Mouse (Mus musculus) bone marrow, adult 2 months (tissue): ENCODE measurements around the gene 1700056E22Rik. TPM values are rescaled to one million over a fixed set of nuclear protein-coding genes. Genes with fewer than 3 reads are reported as not detected.

ENCODE experiments used
- H3K27ac ChIP-seq: fragments of 200-500 bp; 2 replicates; pipeline ENCODE4 v1.5.1; 2012; ENCODE audit warnings: low read depth, mild to moderate bottlenecking, control low read depth, inconsistent platforms, low read length; ENCODE audit not compliant: control insufficient read depth, poor library complexity, insufficient read depth
- H3K4me1 ChIP-seq: fragments of 200-500 bp; 2 replicates; pipeline ENCODE4 v1.6.1; 2011; ENCODE audit warnings: low read length; ENCODE audit not compliant: control insufficient read depth, insufficient read depth
- H3K4me3 ChIP-seq: fragments of 200-500 bp; replicated peaks from 2 replicates; pipeline ENCODE3; 2011; ENCODE audit warnings: mild to moderate bottlenecking, low read depth, low read length, control low read depth; ENCODE audit not compliant: control insufficient read depth
- CTCF ChIP-seq: fragments of 200-500 bp; IDR thresholded peaks from 2 replicates; pipeline ENCODE4 v1.5.1; 2011; ENCODE audit warnings: low read length, control low read depth; ENCODE audit not compliant: control insufficient read depth, insufficient read depth
- POLR2A ChIP-seq: fragments of 200-500 bp; IDR thresholded peaks from 2 replicates; pipeline ENCODE4 v1.6.1; 2011; ENCODE audit warnings: low read depth, mild to moderate bottlenecking, control low read depth, low read length, borderline replicate concordance; ENCODE audit not compliant: control insufficient read depth
- WGBS: fragments of 180-500 bp; shearing (Covaris S2); methylation state at CpG from one replicate; pipeline ENCODE4 v1.1.7; 2018; 5-methylcytosine and 5-hydroxymethylcytosine counted together
- polyA plus RNA-seq: library from polyadenylated mRNA; stranded (reverse); fragments of >200 nt; gene quantifications from 2 replicates; pipeline ENCODE4 v1.2.4, GENCODE M21; 2011; ENCODE audit warnings: low replicate concordance; ENCODE audit not compliant: missing spikeins, insufficient read depth, insufficient read length

1700056E22Rik gene
- polyA plus RNA-seq, 1 experiment = not detected

- WGBS = 85% methylated on average over 2 of the region's 2 CpGs
- no peak overlapping the region for H3K4me3 ChIP-seq
- TF ChIP-seq POLR2A (no peak), CTCF (no peak)
- H3K4me1 ChIP-seq = no peaks in the 10 kb centered on the region; the same call in 1 of the 2 replicates
- H3K27ac ChIP-seq = no peak overlapping the region
Measured at GRCm38 (mm10) chr1:184002470-184002869, 31.6 kb downstream of the 1700056E22Rik start.

GRCm38 (mm10) chr1:183997207-183997606 lies 36.9 kb downstream of the 1700056E22Rik start:
- 74% methylated on average over 2 of the region's 2 CpGs for WGBS
- no peaks in the 10 kb centered on the region for H3K4me1 ChIP-seq
- no peak overlapping the region for H3K27ac ChIP-seq
- H3K4me3 ChIP-seq = no peak overlapping the region
- TF ChIP-seq POLR2A (no peak), CTCF (no peak)

GRCm38 (mm10) chr1:183991921-183992320 lies 42.2 kb downstream of the 1700056E22Rik start:
- Histone ChIP-seq H3K4me3 (no peak overlapping the region), H3K4me1 (no peaks in the 10 kb centered on the region), H3K27ac (no peak overlapping the region)
- TF ChIP-seq POLR2A = no peak
- TF ChIP-seq CTCF = no peak
- WGBS = 68% methylated on average over 2 of the region's 2 CpGs

- no peak for TF ChIP-seq CTCF
- TF ChIP-seq POLR2A = no peak
- Histone ChIP-seq H3K4me3 (no peak overlapping the region), H3K27ac (no peak overlapping the region), H3K4me1 (no peaks in the 10 kb centered on the region)
- 87% methylated on average over 7 of the region's 7 CpGs for WGBS
Measured at GRCm38 (mm10) chr1:183987711-183988245, 46.3 kb downstream of the 1700056E22Rik start.

Other genes with a start within 250 kb of the 1700056E22Rik start
- gene Dusp10, start 21.0 kb downstream of the 1700056E22Rik start, polyA plus RNA-seq = 3.5 and 7.9 TPM in 2 replicates